In genomic region chr17:8147439-8148316, GRCm38 (mm10) we compare ENCODE assay signal across 8 mouse cellular contexts. TPM values are rescaled to one million over a fixed set of nuclear protein-coding genes. Genes with fewer than 3 reads are reported as not detected.
DNase-seq lines count a peak whose midpoint lies in the region; ATAC-seq and TF ChIP-seq lines count a peak whose summit lies in the region.
"Not testable (repeated sequence)": the region's sequence is repeated elsewhere in the genome, so short reads cannot be mapped to it uniquely, and the experiment has no call there.

Gm49673 (minus strand) TSS chr17:8147788.
Rnaset2a (minus strand) TSS chr17:8148097.

- not testable (repeated sequence) for H3K36me3 ChIP-seq in hindbrain, embryonic 13.5 days

- DNase-seq in Patski (ENCODE audit: low read depth, low spot score), result not testable (repeated sequence)
- DNase-seq in gastrocnemius, adult 18-20 months (ENCODE audit: low spot score), result peak; percentile 26
- peak; percentile 17 for DNase-seq in left cerebral cortex, postnatal 4 days
- DNase-seq in ovary, postnatal 36 days (ENCODE audit: low spot score), result peak; percentile 52
- peak; percentile 24 for DNase-seq in urinary bladder, postnatal 14 days (ENCODE audit: low spot score)

- in situ Hi-C loops in Patski (cut with MboI; ENCODE audit: low pct_unique_long_range_greater_than_20kb), result not testable (repeated sequence)

- not testable (repeated sequence) for H3K4me1 ChIP-seq in hindbrain, embryonic 13.5 days (replicated peaks)

- peak within 1 kb of the TSS; percentile 51 for H3K4me3 ChIP-seq in hindbrain, embryonic 13.5 days

- POLR2A ChIA-PET in Patski (lab: Charles Lee), result not testable (repeated sequence)

- peak within 1 kb of the TSS; percentile 62 for H3K4me2 ChIP-seq in hindbrain, embryonic 13.5 days

- H3K9ac ChIP-seq in hindbrain, embryonic 13.5 days, result peak within 1 kb of the TSS; percentile 67

- CTCF ChIA-PET in Patski (lab: Charles Lee), result not testable (repeated sequence)

- not testable (repeated sequence) for TF ChIP-seq CTCF in Patski (IDR thresholded peaks at IDR 0.05)

- H3K27me3 ChIP-seq in Patski; hindbrain, embryonic 13.5 days: not testable (repeated sequence)

- not testable (repeated sequence) for H3K9me3 ChIP-seq in hindbrain, embryonic 13.5 days

- WGBS in hindbrain, embryonic 13.5 days, result 1% methylated on average over 56 of the region's 67 CpGs

- intact Hi-C loops in left cerebral cortex, postnatal 4 days (cut with DNase I), result not testable (repeated sequence)

- ATAC-seq in Patski, result peak; percentile 95
- peak; percentile 93 for ATAC-seq in common myeloid progenitor, adult 5-6 weeks (replicated peaks; ENCODE audit: low read depth, poor library complexity, severe bottlenecking)
- peak; percentile 97 for ATAC-seq in hindbrain, embryonic 13.5 days (ENCODE audit: low FRiP score)
- peak; percentile 95 for ATAC-seq in megakaryocyte, adult 5-6 weeks (ENCODE audit: poor library complexity, severe bottlenecking)

- not testable (repeated sequence) for H3K27ac ChIP-seq in hindbrain, embryonic 13.5 days

RNA-seq across cellular contexts. Expression of gene Gm49673, which starts in this region (rescaled TPM):
- polyA plus RNA-seq in Patski (2021), result 0.18 TPM
- not detected in 2 replicates for total RNA-seq in common myeloid progenitor, adult 5-6 weeks (2017)
- total RNA-seq in gastrocnemius, adult 18-20 months (2021), result under 1 TPM; 0.11 to 0.50 TPM
- polyA plus RNA-seq in hindbrain, embryonic 13.5 days (2015; fragmentation: Nextera tagmentation; extraction: Ambion mirVana), result not detected in 2 replicates
- not detected for total RNA-seq in left cerebral cortex, postnatal 4 days (2021)
- total RNA-seq in megakaryocyte, adult 5-6 weeks (2015), result not detected in 2 replicates
- total RNA-seq in megakaryocyte, adult 5-6 weeks (2017), result not detected in 2 replicates

RNA-seq across cellular contexts. Expression of gene Rnaset2a, which starts in this region (rescaled TPM):
- 36.5 TPM for polyA plus RNA-seq in Patski (2021)
- 19.2 and 28.5 TPM in 2 replicates for total RNA-seq in common myeloid progenitor, adult 5-6 weeks (2017)
- total RNA-seq in gastrocnemius, adult 18-20 months (2021), result 10 to 100 TPM; 13.7 to 20.3 TPM
- 14.9 and 15.2 TPM in 2 replicates for polyA plus RNA-seq in hindbrain, embryonic 13.5 days (2015; fragmentation: Nextera tagmentation; extraction: Ambion mirVana)
- 1 to 10 TPM; 4.7 to 5.2 TPM for total RNA-seq in left cerebral cortex, postnatal 4 days (2021)
- 54.1 and 63.1 TPM in 2 replicates for total RNA-seq in megakaryocyte, adult 5-6 weeks (2015)
- total RNA-seq in megakaryocyte, adult 5-6 weeks (2017), result 48.7 and 54.6 TPM in 2 replicates
